Mouse (Mus musculus) liver, embryonic 14.5 days (tissue): ENCODE measurements around the gene Zfp108. TPM values are rescaled to one million over a fixed set of nuclear protein-coding genes. Genes with fewer than 3 reads are reported as not detected.
A peak's percentile ranks its signal among the peaks of the same experiment; 100 is the strongest.

Experiments
- ATAC-seq: fragments of 200-750 bp; cut with Nextera tagmentation; 2 replicates; pipeline ENCODE4 v1.8.0; 2017; ENCODE audit warnings: moderate number of reproducible peaks, mild to moderate bottlenecking, moderate library complexity; ENCODE audit not compliant: insufficient read depth
- DNase-seq, 3 experiments: peaks; one replicate each; pipeline ENCODE4 v3.0.0-alpha.2; 2012 to 2013; ENCODE audit warnings: low read depth in 3 of 3, low spot score in 3 of 3
- H3K27ac ChIP-seq: fragments of 300-500 bp; sonication (generic); 2 replicates; pipeline ENCODE4 v1.5.1; 2014; ENCODE audit warnings: moderate library complexity, mild to moderate bottlenecking, control low read depth, inconsistent platforms
- H3K27me3 ChIP-seq: fragments of 300-500 bp; sonication (generic); 2 replicates; pipeline ENCODE4 v1.6.1; 2014; ENCODE audit warnings: mild to moderate bottlenecking, low read length, moderate library complexity; ENCODE audit not compliant: control insufficient read depth, insufficient read depth
- H3K36me3 ChIP-seq: fragments of 300-500 bp; sonication (generic); replicated peaks from 2 replicates; pipeline ENCODE4 v1.6.1; 2014; ENCODE audit warnings: low read depth; ENCODE audit not compliant: control insufficient read depth, insufficient read depth
- H3K4me1 ChIP-seq, 2 experiments: fragments of 200-500 bp in 1 of 2; fragments of 300-500 bp in 1 of 2; sonication (generic) in 1 of 2; replicated peaks; 2 replicates each; pipeline ENCODE4 v1.6.1; 2012 to 2014; ENCODE audit warnings: antibody characterized with exemption in 1 of 2, inconsistent platforms in 1 of 2, low read length in 1 of 2; ENCODE audit not compliant: control insufficient read depth in 2 of 2, insufficient read depth in 2 of 2
- H3K4me2 ChIP-seq: fragments of 300-500 bp; sonication (generic); 2 replicates; pipeline ENCODE4 v1.6.1; 2014; ENCODE audit warnings: low read depth, mild to moderate bottlenecking, control low read depth, moderate library complexity
- H3K4me3 ChIP-seq, 2 experiments: fragments of 200-500 bp in 1 of 2; fragments of 300-500 bp in 1 of 2; sonication (generic) in 1 of 2; 2 replicates each; pipeline ENCODE4 v1.5.1; 2012 to 2014; ENCODE audit warnings: low read depth in 2 of 2, low read length in 2 of 2, mild to moderate bottlenecking in 2 of 2, control low read depth in 1 of 2, inconsistent platforms in 1 of 2, moderate library complexity in 1 of 2; ENCODE audit not compliant: insufficient read depth in 1 of 2
- H3K9ac ChIP-seq: fragments of 300-500 bp; sonication (generic); replicated peaks from 2 replicates; pipeline ENCODE4 v1.6.1; 2014; ENCODE audit warnings: mild to moderate bottlenecking, control low read depth, moderate library complexity
- H3K9me3 ChIP-seq: fragments of 300-500 bp; sonication (generic); 2 replicates; pipeline ENCODE4 v1.6.1; 2016; ENCODE audit warnings: low read length, mixed read lengths; ENCODE audit not compliant: control insufficient read depth
- CTCF ChIP-seq: IDR thresholded peaks from 2 replicates; pipeline ENCODE4 v1.5.1; 2016; ENCODE audit warnings: antibody characterized with exemption, low read depth, control low read depth
- EP300 ChIP-seq: IDR thresholded peaks from 2 replicates; pipeline ENCODE4 v1.6.1; 2016; ENCODE audit warnings: antibody characterized with exemption, low read depth
- WGBS: fragments of 180-500 bp; shearing (Covaris S2); extraction: QIAGEN DNeasy Blood & Tissue Kit; methylation state at CpG from one replicate; pipeline ENCODE4 v1.1.7; 2014; ENCODE audit not compliant: insufficient replicate concordance; 5-methylcytosine and 5-hydroxymethylcytosine counted together
- polyA plus RNA-seq, 2 experiments: library from polyadenylated mRNA; depleted of rRNA in 1 of 2; stranded (reverse) in 1 of 2; unstranded in 1 of 2; fragments of >200 nt; fragmentation: Nextera tagmentation in 1 of 2; extraction: Ambion mirVana in 1 of 2; gene quantifications; 2 replicates each; pipeline versions ENCODE4 v1.2.1 to v1.2.3; 2012 to 2014

The Zfp108 gene
- polyA plus RNA-seq (2012; rRNA removed): 0.21 and 0.26 TPM in 2 replicates
- polyA plus RNA-seq (2014; fragmentation: Nextera tagmentation; extraction: Ambion mirVana): 0.09 and 0.54 TPM in 2 replicates

DNA sequence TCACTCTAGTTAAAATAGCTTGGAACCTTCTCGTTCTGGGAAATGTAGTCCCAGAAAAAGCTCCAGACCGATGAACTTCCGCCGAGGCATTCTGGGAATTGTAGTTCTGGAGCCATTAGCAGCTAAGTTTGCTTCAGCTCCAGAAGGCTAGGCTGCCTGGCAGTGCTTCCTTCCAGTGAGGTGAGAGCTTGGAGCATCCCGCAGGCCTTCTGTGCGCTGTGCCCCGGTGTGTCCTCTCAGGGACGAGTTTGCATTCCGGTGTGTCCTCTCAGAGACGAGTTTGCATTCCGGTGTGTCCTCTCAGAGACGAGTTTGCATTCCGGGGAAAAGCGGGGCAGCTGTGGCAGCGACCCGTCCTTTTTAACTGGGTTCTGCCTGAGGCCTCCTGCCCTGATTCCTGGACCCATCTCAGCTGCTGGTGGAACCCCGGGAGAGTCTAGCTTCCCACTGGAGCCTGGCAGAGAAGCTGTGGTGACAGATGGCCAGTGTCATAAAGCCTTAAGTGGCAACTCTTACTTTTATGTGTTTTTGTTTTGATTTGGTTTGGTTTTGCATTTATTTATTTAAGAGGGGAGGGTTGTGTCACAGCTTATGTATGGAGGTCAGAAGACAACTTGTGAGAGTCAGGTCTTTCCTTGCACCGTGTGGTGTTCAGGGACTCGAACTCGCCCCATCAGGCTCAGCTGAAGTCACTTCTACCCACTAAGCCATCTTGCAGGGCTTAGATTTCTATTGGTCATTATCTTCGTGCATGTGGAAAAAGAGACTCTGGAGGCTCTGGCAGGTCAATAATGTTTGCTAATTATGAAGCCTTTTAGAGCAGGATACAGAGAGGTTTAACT is at the start of gene Zfp108:
Zfp108 (plus strand) TSS at position 162 of the 842 bp plus-strand sequence.
- DNase-seq: peak; percentile 45 to 53 (median 47)
- ATAC-seq: peak; percentile 65; the same call in 1 of the 2 replicates
- WGBS: 21% methylated on average over 21 of the region's 21 CpGs
- peak within 1 kb of the TSS; percentile 19; the same call in 1 of the 2 replicates for H3K9ac ChIP-seq
- H3K4me3 ChIP-seq: peak within 1 kb of the TSS; percentile 37 to 74
- no peaks in the 10 kb centered on the region for H3K36me3 ChIP-seq
- TF ChIP-seq CTCF (no peak), EP300 (no peak)
- no peaks in the 10 kb centered on the region for H3K27me3 ChIP-seq
- H3K4me1 ChIP-seq: 0 out of 4 replicates have a peak, but pooled peaks cover 0 to 4% of the 10 kb centered on the region in 2 experiments
- H3K4me2 ChIP-seq: peak within 1 kb of the TSS; percentile 52
- H3K27ac ChIP-seq: no peak within 1 kb of the TSS
- no peaks in the 10 kb centered on the region for H3K9me3 ChIP-seq

GRCm38 (mm10) chr7:24207488-24208261 is 46.9 kb upstream of the Zfp108 start:
- TF ChIP-seq EP300: no peak
- TF ChIP-seq CTCF: no peak
- H3K9ac ChIP-seq: peak overlapping the region; percentile 65
- DNase-seq (peak; percentile 34 to 45 (median 42)), ATAC-seq (peak; percentile 64; the same call in 1 of the 2 replicates)
- no peaks in the 10 kb centered on the region; the same call in 1 of the 2 replicates for H3K36me3 ChIP-seq
- peak overlapping the region; percentile 64 for H3K4me2 ChIP-seq
- H3K9me3 ChIP-seq: no peaks in the 10 kb centered on the region
- H3K4me3 ChIP-seq: peak overlapping the region; percentile 60 to 61
- H3K4me1 ChIP-seq: peaks cover 0 to 5% of the 10 kb centered on the region in 2 experiments; a peak in 2 of 4 replicates
- H3K27ac ChIP-seq: no peak overlapping the region
- no peaks in the 10 kb centered on the region for H3K27me3 ChIP-seq
- WGBS: 16% methylated on average over 24 of the region's 24 CpGs

GRCm38 (mm10) chr7:24208282-24208886 is 46.2 kb upstream of the Zfp108 start:
- peaks cover 0 to 5% of the 10 kb centered on the region in 2 experiments; a peak in 2 of 4 replicates for H3K4me1 ChIP-seq
- H3K27me3 ChIP-seq: no peaks in the 10 kb centered on the region
- peak overlapping the region in 1 of 2 experiments; percentile 61; a peak in 1 of 4 replicates for H3K4me3 ChIP-seq
- no peaks in the 10 kb centered on the region for H3K9me3 ChIP-seq
- DNase-seq: no peak
- peak overlapping the region; percentile 64 for H3K4me2 ChIP-seq
- no peak for ATAC-seq
- H3K27ac ChIP-seq: no peak overlapping the region
- whole genome bisulfite sequencing: 46% methylated on average over 7 of the region's 7 CpGs
- TF ChIP-seq EP300: no peak
- TF ChIP-seq CTCF: no peak
- H3K9ac ChIP-seq: no peak overlapping the region; the same call in 1 of the 2 replicates
- H3K36me3 ChIP-seq: no peaks in the 10 kb centered on the region

DNA sequence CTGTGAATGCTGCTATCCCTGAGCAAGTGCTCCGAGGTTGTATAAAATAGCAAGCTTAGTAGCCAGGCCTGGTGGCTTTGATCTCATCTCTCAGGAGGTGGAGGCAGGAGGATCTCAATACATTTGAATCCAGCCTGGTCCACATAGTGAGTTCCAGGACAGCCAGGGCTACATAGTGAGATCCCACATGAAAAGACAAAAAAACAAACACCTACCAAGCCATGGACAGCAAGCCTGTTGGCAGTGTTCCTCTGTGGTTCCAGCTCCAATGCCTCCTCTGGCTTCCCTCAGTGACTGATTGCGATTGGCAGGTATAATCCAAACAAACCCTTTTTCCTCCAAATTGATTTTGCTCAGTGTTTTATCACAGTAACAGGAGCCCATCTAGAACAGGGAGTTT is 44.3 kb upstream of the Zfp108 start:
- Histone ChIP-seq H3K36me3 (no peaks in the 10 kb centered on the region), H3K4me2 (no peak overlapping the region), H3K9me3 (no peaks in the 10 kb centered on the region), H3K27ac (no peak overlapping the region), H3K27me3 (no peaks in the 10 kb centered on the region), H3K4me3 (no peak overlapping the region), H3K9ac (no peak overlapping the region), H3K4me1 (peaks cover 0 to 5% of the 10 kb centered on the region in 2 experiments; a peak in 2 of 4 replicates)
- DNase-seq (no peak), ATAC-seq (no peak)
- WGBS: 75% methylated on average over 2 of the region's 2 CpGs
- TF ChIP-seq EP300 (no peak), CTCF (no peak)
